Mouse (Mus musculus): ENCODE results near the gene Rpap1. TPM values are rescaled to one million over a fixed set of nuclear protein-coding genes. Genes with fewer than 3 reads are reported as not detected.

Rpap1 gene
- 16.5 and 19.4 TPM in 2 replicates for polyA plus RNA-seq (2015; fragmentation: Nextera tagmentation; extraction: Ambion mirVana)

- Histone ChIP-seq H3K27ac (ENCODE audit: low read depth, low read length) (peak within 1 kb of the TSS; percentile 84), H3K4me2 (ENCODE audit: low read length) (peak within 1 kb of the TSS; percentile 71), H3K36me3 (ENCODE audit: control insufficient read depth, insufficient read depth, low read length) (peaks cover 4% of the 10 kb centered on the region), H3K9ac (ENCODE audit: low read depth, low read length) (peak within 1 kb of the TSS; percentile 75), H3K9me3 (ENCODE audit: control insufficient read depth, low read length) (no peaks in the 10 kb centered on the region), H3K4me3 (ENCODE audit: low read length) (peak within 1 kb of the TSS; percentile 49), H3K27me3 (replicated peaks; ENCODE audit: control insufficient read depth, insufficient read depth, low read length) (no peaks in the 10 kb centered on the region), H3K4me1 (ENCODE audit: control insufficient read depth, insufficient read depth, low read depth, low read length) (peaks cover 11% of the 10 kb centered on the region)
- WGBS, result under 1% methylated on average over 44 of the region's 44 CpGs
- ATAC-seq, result peak; percentile 99
These were observed at the start of gene Rpap1 for GRCm38 (mm10) chr2:119787206-119787883. TSS of gene Rpap1 (minus strand) at chr2:119787537.

GRCm38 (mm10) chr2:119834231-119834630 is 46.9 kb upstream of the Rpap1 start:
- Histone ChIP-seq H3K4me2 (ENCODE audit: low read length) (no peak overlapping the region), H3K9me3 (ENCODE audit: control insufficient read depth, low read length) (no peaks in the 10 kb centered on the region), H3K9ac (ENCODE audit: low read depth, low read length) (no peak overlapping the region), H3K36me3 (ENCODE audit: control insufficient read depth, insufficient read depth, low read length) (no peaks in the 10 kb centered on the region), H3K27me3 (replicated peaks; ENCODE audit: control insufficient read depth, insufficient read depth, low read length) (no peaks in the 10 kb centered on the region), H3K4me1 (ENCODE audit: control insufficient read depth, insufficient read depth, low read depth, low read length) (no peaks in the 10 kb centered on the region), H3K4me3 (ENCODE audit: low read length) (no peak overlapping the region), H3K27ac (ENCODE audit: low read depth, low read length) (no peak overlapping the region)
- 92% methylated on average over 4 of the region's 4 CpGs for WGBS
- no peak for ATAC-seq

- H3K36me3 ChIP-seq (ENCODE audit: control insufficient read depth, insufficient read depth, low read length), result no peaks in the 10 kb centered on the region
- WGBS, result 70% methylated on average over 2 of the region's 2 CpGs
- no peak overlapping the region for H3K4me3 ChIP-seq (ENCODE audit: low read length)
- H3K27me3 ChIP-seq (replicated peaks; ENCODE audit: control insufficient read depth, insufficient read depth, low read length), result no peaks in the 10 kb centered on the region
- H3K9ac ChIP-seq (ENCODE audit: low read depth, low read length), result no peak overlapping the region
- no peak for ATAC-seq
- H3K4me2 ChIP-seq (ENCODE audit: low read length), result no peak overlapping the region
- no peaks in the 10 kb centered on the region for H3K9me3 ChIP-seq (ENCODE audit: control insufficient read depth, low read length)
- no peaks in the 10 kb centered on the region for H3K4me1 ChIP-seq (ENCODE audit: control insufficient read depth, insufficient read depth, low read depth, low read length)
- H3K27ac ChIP-seq (ENCODE audit: low read depth, low read length), result no peak overlapping the region
These were observed 43.2 kb upstream of the Rpap1 start for GRCm38 (mm10) chr2:119830579-119830978.

GRCm38 (mm10) chr2:119821136-119821535 is 33.8 kb upstream of the Rpap1 start:
- Histone ChIP-seq H3K9me3 (ENCODE audit: control insufficient read depth, low read length) (no peaks in the 10 kb centered on the region), H3K36me3 (ENCODE audit: control insufficient read depth, insufficient read depth, low read length) (no peaks in the 10 kb centered on the region), H3K9ac (ENCODE audit: low read depth, low read length) (no peak overlapping the region), H3K4me1 (ENCODE audit: control insufficient read depth, insufficient read depth, low read depth, low read length) (peaks cover 2% of the 10 kb centered on the region; the same call in 1 of the 2 replicates), H3K4me2 (ENCODE audit: low read length) (no peak overlapping the region), H3K4me3 (ENCODE audit: low read length) (no peak overlapping the region), H3K27me3 (replicated peaks; ENCODE audit: control insufficient read depth, insufficient read depth, low read length) (no peaks in the 10 kb centered on the region), H3K27ac (ENCODE audit: low read depth, low read length) (no peak overlapping the region)
- no peak for ATAC-seq
- 55% methylated on average over 9 of the region's 9 CpGs for WGBS

- no peak for ATAC-seq
- Histone ChIP-seq H3K9ac (ENCODE audit: low read depth, low read length) (no peak overlapping the region), H3K4me3 (ENCODE audit: low read length) (no peak overlapping the region), H3K36me3 (ENCODE audit: control insufficient read depth, insufficient read depth, low read length) (no peaks in the 10 kb centered on the region), H3K27me3 (replicated peaks; ENCODE audit: control insufficient read depth, insufficient read depth, low read length) (no peaks in the 10 kb centered on the region), H3K4me2 (ENCODE audit: low read length) (no peak overlapping the region), H3K4me1 (ENCODE audit: control insufficient read depth, insufficient read depth, low read depth, low read length) (peaks cover 4% of the 10 kb centered on the region), H3K9me3 (ENCODE audit: control insufficient read depth, low read length) (no peaks in the 10 kb centered on the region), H3K27ac (ENCODE audit: low read depth, low read length) (no peak overlapping the region)
- 65% methylated on average over 9 of the region's 9 CpGs for WGBS
These were observed 31.4 kb upstream of the Rpap1 start for GRCm38 (mm10) chr2:119818668-119819272.

GRCm38 (mm10) chr2:119817047-119817446 is 29.7 kb upstream of the Rpap1 start:
- 58% methylated on average over 4 of the region's 5 CpGs for WGBS
- Histone ChIP-seq H3K9ac (ENCODE audit: low read depth, low read length) (no peak overlapping the region), H3K4me3 (ENCODE audit: low read length) (no peak overlapping the region), H3K4me2 (ENCODE audit: low read length) (no peak overlapping the region), H3K4me1 (ENCODE audit: control insufficient read depth, insufficient read depth, low read depth, low read length) (peaks cover 4% of the 10 kb centered on the region), H3K27me3 (replicated peaks; ENCODE audit: control insufficient read depth, insufficient read depth, low read length) (no peaks in the 10 kb centered on the region), H3K36me3 (ENCODE audit: control insufficient read depth, insufficient read depth, low read length) (peaks cover 6% of the 10 kb centered on the region; the same call in 1 of the 2 replicates), H3K27ac (ENCODE audit: low read depth, low read length) (peak overlapping the region; percentile 61; the same call in 1 of the 2 replicates), H3K9me3 (ENCODE audit: control insufficient read depth, low read length) (no peaks in the 10 kb centered on the region)
- peak; percentile 90 for ATAC-seq

- H3K36me3 ChIP-seq (ENCODE audit: control insufficient read depth, insufficient read depth, low read length), result peaks cover 6% of the 10 kb centered on the region; the same call in 1 of the 2 replicates
- peaks cover 4% of the 10 kb centered on the region for H3K4me1 ChIP-seq (ENCODE audit: control insufficient read depth, insufficient read depth, low read depth, low read length)
- H3K9ac ChIP-seq (ENCODE audit: low read depth, low read length), result no peak overlapping the region
- H3K4me2 ChIP-seq (ENCODE audit: low read length), result no peak overlapping the region
- H3K4me3 ChIP-seq (ENCODE audit: low read length), result no peak overlapping the region
- WGBS, result 90% methylated on average over 13 of the region's 13 CpGs
- H3K27ac ChIP-seq (ENCODE audit: low read depth, low read length), result peak overlapping the region; percentile 61; the same call in 1 of the 2 replicates
- no peaks in the 10 kb centered on the region for H3K9me3 ChIP-seq (ENCODE audit: control insufficient read depth, low read length)
- H3K27me3 ChIP-seq (replicated peaks; ENCODE audit: control insufficient read depth, insufficient read depth, low read length), result no peaks in the 10 kb centered on the region
- no peak; the same call in 1 of the 2 replicates for ATAC-seq
These were observed 29.3 kb upstream of the Rpap1 start for GRCm38 (mm10) chr2:119816611-119817010.

GRCm38 (mm10) chr2:119814376-119814933 is 27.1 kb upstream of the Rpap1 start:
- H3K36me3 ChIP-seq (ENCODE audit: control insufficient read depth, insufficient read depth, low read length), result peaks cover 14% of the 10 kb centered on the region

GRCm38 (mm10) chr2:119811490-119812146 is 24.3 kb upstream of the Rpap1 start:
- WGBS, result 88% methylated on average over 14 of the region's 14 CpGs
- no peak overlapping the region for H3K4me3 ChIP-seq (ENCODE audit: low read length)
- no peak overlapping the region for H3K4me2 ChIP-seq (ENCODE audit: low read length)
- no peaks in the 10 kb centered on the region for H3K27me3 ChIP-seq (replicated peaks; ENCODE audit: control insufficient read depth, insufficient read depth, low read length)
- H3K36me3 ChIP-seq (ENCODE audit: control insufficient read depth, insufficient read depth, low read length), result peaks cover 17% of the 10 kb centered on the region
- no peak overlapping the region for H3K27ac ChIP-seq (ENCODE audit: low read depth, low read length)
- no peak overlapping the region for H3K9ac ChIP-seq (ENCODE audit: low read depth, low read length)
- ATAC-seq, result no peak
- H3K4me1 ChIP-seq (ENCODE audit: control insufficient read depth, insufficient read depth, low read depth, low read length), result peaks cover 2% of the 10 kb centered on the region
- no peaks in the 10 kb centered on the region for H3K9me3 ChIP-seq (ENCODE audit: control insufficient read depth, low read length)

More at GRCm38 (mm10) chr2:119814376-119814933, 27.1 kb upstream of the Rpap1 start:
- peak; percentile 81 for ATAC-seq
- H3K9me3 ChIP-seq (ENCODE audit: control insufficient read depth, low read length), result no peaks in the 10 kb centered on the region
- H3K4me1 ChIP-seq (ENCODE audit: control insufficient read depth, insufficient read depth, low read depth, low read length), result peaks cover 4% of the 10 kb centered on the region
- H3K4me3 ChIP-seq (ENCODE audit: low read length), result no peak overlapping the region
- no peaks in the 10 kb centered on the region for H3K27me3 ChIP-seq (replicated peaks; ENCODE audit: control insufficient read depth, insufficient read depth, low read length)
- WGBS, result 53% methylated on average over 7 of the region's 7 CpGs
- no peak overlapping the region for H3K9ac ChIP-seq (ENCODE audit: low read depth, low read length)
- H3K4me2 ChIP-seq (ENCODE audit: low read length), result no peak overlapping the region
- H3K27ac ChIP-seq (ENCODE audit: low read depth, low read length), result peak overlapping the region; percentile 48

All from hindbrain, embryonic 16.5 days (tissue).